Mouse (Mus musculus): ENCODE measurements at regions not wholly inside any gene's neighbourhood (a gene's known extent, or its start where the extent isn't known, plus 50 kb on each side); places are given as distances from the start of the nearest gene placed in this dataset.

- no peaks in the 10 kb centered on the region for H3K36me3 ChIP-seq (ENCODE audit: poor library complexity, severe bottlenecking)
- peaks cover 58% of the 10 kb centered on the region for H3K27me3 ChIP-seq
- H3K4me2 ChIP-seq: no peak overlapping the region
- no peak overlapping the region for H3K9ac ChIP-seq
- H3K27ac ChIP-seq: no peak overlapping the region
- no peak for ATAC-seq
- no peak overlapping the region for H3K4me3 ChIP-seq
- H3K9me3 ChIP-seq (replicated peaks): no peaks in the 10 kb centered on the region
- H3K4me1 ChIP-seq: peaks cover 13% of the 10 kb centered on the region
- WGBS: 67% methylated on average over 8 of the region's 8 CpGs
These were observed 351.2 kb downstream of the Bcor start for GRCm38 (mm10) chrX:11808911-11809310.

DNA sequence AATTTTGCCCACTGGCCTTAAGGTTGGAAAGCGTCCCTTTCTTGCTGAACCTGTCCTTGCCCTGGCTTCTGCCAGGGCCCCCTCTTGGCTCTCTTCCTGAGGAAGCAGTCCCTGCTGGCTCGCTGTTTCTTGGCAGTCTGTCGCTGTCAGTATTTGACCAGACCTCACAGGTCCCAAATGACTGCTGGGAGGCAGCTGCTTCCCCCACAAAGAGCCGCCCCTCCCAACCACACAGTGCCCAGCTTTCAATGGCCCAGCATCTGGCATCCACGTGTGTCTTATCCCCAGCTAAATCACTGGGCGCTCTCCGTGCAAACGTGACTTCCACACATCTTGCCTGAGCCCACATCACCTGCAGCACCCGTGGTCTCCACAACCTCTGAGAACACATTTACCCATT is 345.3 kb downstream of the Bcor start:
- Histone ChIP-seq H3K27ac (no peak overlapping the region), H3K4me2 (no peak overlapping the region)
- WGBS: 57% methylated on average over 9 of the region's 9 CpGs

GRCm38 (mm10) chrX:11815864-11816263 is 344.3 kb downstream of the Bcor start:
- no peak for ATAC-seq
- no peaks in the 10 kb centered on the region for H3K9me3 ChIP-seq (replicated peaks)

More for the DNA sequence above, 345.3 kb downstream of the Bcor start:
- no peak overlapping the region for H3K9ac ChIP-seq
- H3K4me3 ChIP-seq: no peak overlapping the region
- H3K36me3 ChIP-seq (ENCODE audit: poor library complexity, severe bottlenecking): no peaks in the 10 kb centered on the region
- ATAC-seq: peak; percentile 61; the same call in 1 of the 2 replicates
- no peaks in the 10 kb centered on the region for H3K9me3 ChIP-seq (replicated peaks)
- no peaks in the 10 kb centered on the region for H3K4me1 ChIP-seq
- peaks cover 12% of the 10 kb centered on the region for H3K27me3 ChIP-seq

GRCm38 (mm10) chrX:11818634-11819033 is 341.5 kb downstream of the Bcor start:
- no peak overlapping the region for H3K9ac ChIP-seq
- H3K4me3 ChIP-seq: no peak overlapping the region
- peaks cover 5% of the 10 kb centered on the region for H3K27me3 ChIP-seq
- ATAC-seq: no peak
- H3K9me3 ChIP-seq (replicated peaks): no peaks in the 10 kb centered on the region
- H3K4me1 ChIP-seq: peaks cover 14% of the 10 kb centered on the region
- 96% methylated on average over 3 of the region's 3 CpGs for WGBS
- H3K27ac ChIP-seq: no peak overlapping the region
- H3K4me2 ChIP-seq: no peak overlapping the region
- no peaks in the 10 kb centered on the region for H3K36me3 ChIP-seq (ENCODE audit: poor library complexity, severe bottlenecking)

More at GRCm38 (mm10) chrX:11815864-11816263, 344.3 kb downstream of the Bcor start:
- Histone ChIP-seq H3K9ac (no peak overlapping the region), H3K27me3 (peaks cover 2% of the 10 kb centered on the region; the same call in 1 of the 2 replicates), H3K4me1 (no peaks in the 10 kb centered on the region), H3K4me2 (no peak overlapping the region), H3K36me3 (ENCODE audit: poor library complexity, severe bottlenecking) (no peaks in the 10 kb centered on the region), H3K27ac (no peak overlapping the region), H3K4me3 (no peak overlapping the region)
- WGBS: 89% methylated on average over 4 of the region's 4 CpGs

- Histone ChIP-seq H3K27ac (no peak overlapping the region), H3K9me3 (replicated peaks) (no peaks in the 10 kb centered on the region), H3K27me3 (peaks cover 5% of the 10 kb centered on the region), H3K4me2 (no peak overlapping the region), H3K4me1 (peaks cover 14% of the 10 kb centered on the region), H3K36me3 (ENCODE audit: poor library complexity, severe bottlenecking) (no peaks in the 10 kb centered on the region), H3K4me3 (no peak overlapping the region), H3K9ac (no peak overlapping the region)
- 60% methylated on average over 2 of the region's 2 CpGs for WGBS
- ATAC-seq: no peak
These were observed 339.0 kb downstream of the Bcor start for GRCm38 (mm10) chrX:11821165-11821564.

- H3K4me2 ChIP-seq: no peak overlapping the region
- peaks cover 5% of the 10 kb centered on the region for H3K27me3 ChIP-seq
- no peak overlapping the region for H3K9ac ChIP-seq
- 26% methylated on average over 16 of the region's 16 CpGs for WGBS
- peaks cover 23% of the 10 kb centered on the region for H3K4me1 ChIP-seq
- H3K27ac ChIP-seq: peak overlapping the region; percentile 31; the same call in 1 of the 2 replicates
- no peaks in the 10 kb centered on the region for H3K36me3 ChIP-seq (ENCODE audit: poor library complexity, severe bottlenecking)
- peak; percentile 89 for ATAC-seq
- H3K4me3 ChIP-seq: no peak overlapping the region
- no peaks in the 10 kb centered on the region for H3K9me3 ChIP-seq (replicated peaks)
These were observed 338.0 kb downstream of the Bcor start for GRCm38 (mm10) chrX:11821880-11822768.

DNA sequence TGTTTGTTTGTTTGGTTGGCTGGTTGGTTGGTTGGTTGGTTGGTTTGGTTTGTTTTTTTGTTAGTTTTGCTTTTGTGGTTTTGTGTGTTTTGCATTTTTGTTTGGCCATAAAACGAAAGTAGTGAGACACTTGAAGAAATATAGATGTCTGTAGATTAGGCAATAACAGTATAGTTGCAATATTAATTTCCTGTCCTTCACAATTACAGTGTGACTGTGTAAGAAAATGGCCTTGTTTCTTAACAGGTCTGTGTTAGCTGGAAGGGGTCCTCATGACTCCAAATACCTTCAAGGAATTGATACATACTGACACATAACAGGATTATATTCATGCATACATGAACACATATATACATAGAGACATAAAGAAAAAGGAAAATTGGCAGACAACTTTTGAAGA is 334.2 kb downstream of the Bcor start:
- Histone ChIP-seq H3K36me3 (ENCODE audit: poor library complexity, severe bottlenecking) (no peaks in the 10 kb centered on the region), H3K27ac (no peak overlapping the region), H3K27me3 (peaks cover 5% of the 10 kb centered on the region), H3K9me3 (replicated peaks) (no peaks in the 10 kb centered on the region), H3K4me1 (peaks cover 27% of the 10 kb centered on the region), H3K9ac (no peak overlapping the region), H3K4me2 (no peak overlapping the region), H3K4me3 (no peak overlapping the region)
- ATAC-seq: no peak
- 88% methylated on average over 1 of the region's 1 CpGs for WGBS

GRCm38 (mm10) chrX:11826737-11827408 is 333.3 kb downstream of the Bcor start:
- ATAC-seq: peak; percentile 81
- no peaks in the 10 kb centered on the region for H3K36me3 ChIP-seq (ENCODE audit: poor library complexity, severe bottlenecking)
- H3K4me3 ChIP-seq: no peak overlapping the region
- peak overlapping the region; percentile 63 for H3K27ac ChIP-seq
- peak overlapping the region; percentile 42 for H3K4me2 ChIP-seq
- WGBS: 16% methylated on average over 20 of the region's 20 CpGs
- peaks cover 5% of the 10 kb centered on the region for H3K27me3 ChIP-seq
- H3K9me3 ChIP-seq (replicated peaks): no peaks in the 10 kb centered on the region
- no peak overlapping the region for H3K9ac ChIP-seq
- H3K4me1 ChIP-seq: peaks cover 23% of the 10 kb centered on the region

GRCm38 (mm10) chrX:11829411-11830002 is 330.6 kb downstream of the Bcor start:
- peaks cover 13% of the 10 kb centered on the region; the same call in 1 of the 2 replicates for H3K4me1 ChIP-seq
- ATAC-seq: no peak
- no peaks in the 10 kb centered on the region for H3K36me3 ChIP-seq (ENCODE audit: poor library complexity, severe bottlenecking)
- no peak overlapping the region for H3K9ac ChIP-seq
- 73% methylated on average over 12 of the region's 12 CpGs for WGBS
- H3K27me3 ChIP-seq: no peaks in the 10 kb centered on the region
- H3K27ac ChIP-seq: no peak overlapping the region
- no peak overlapping the region for H3K4me3 ChIP-seq
- H3K4me2 ChIP-seq: no peak overlapping the region
- H3K9me3 ChIP-seq (replicated peaks): no peaks in the 10 kb centered on the region

DNA sequence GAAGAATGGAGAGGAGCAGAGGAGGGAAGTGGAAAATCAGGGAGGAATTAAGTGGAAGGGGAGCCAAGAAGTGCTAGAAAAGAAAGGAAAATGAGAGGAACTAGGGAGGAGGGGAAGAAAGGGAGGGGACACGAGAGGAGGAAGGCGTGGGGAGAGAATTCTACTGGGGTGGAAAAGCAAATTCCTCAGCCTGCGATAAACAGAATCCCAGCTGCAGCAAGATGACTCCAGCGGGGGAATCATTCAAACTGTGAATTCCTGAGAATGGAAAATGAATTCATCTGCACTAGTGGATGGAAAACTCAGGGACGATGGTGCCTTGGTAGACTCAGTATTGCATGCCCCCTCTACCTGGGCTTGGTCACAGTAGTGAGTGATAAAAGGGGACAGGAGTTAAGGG is 322.6 kb downstream of the Bcor start:
- no peak for ATAC-seq
- 70% methylated on average over 5 of the region's 5 CpGs for WGBS
- H3K9me3 ChIP-seq (replicated peaks): no peaks in the 10 kb centered on the region
- H3K36me3 ChIP-seq (ENCODE audit: poor library complexity, severe bottlenecking): no peaks in the 10 kb centered on the region
- no peak overlapping the region for H3K4me3 ChIP-seq
- no peaks in the 10 kb centered on the region for H3K27me3 ChIP-seq
- no peak overlapping the region for H3K27ac ChIP-seq
- H3K9ac ChIP-seq: no peak overlapping the region
- no peak overlapping the region for H3K4me2 ChIP-seq
- H3K4me1 ChIP-seq: peaks cover 6% of the 10 kb centered on the region; the same call in 1 of the 2 replicates

GRCm38 (mm10) chrX:11839665-11840245 is 320.4 kb downstream of the Bcor start:
- H3K4me3 ChIP-seq: no peak overlapping the region
- H3K9ac ChIP-seq: no peak overlapping the region
- no peaks in the 10 kb centered on the region for H3K36me3 ChIP-seq (ENCODE audit: poor library complexity, severe bottlenecking)
- H3K9me3 ChIP-seq (replicated peaks): no peaks in the 10 kb centered on the region
- H3K4me2 ChIP-seq: no peak overlapping the region
- no peak for ATAC-seq
- H3K4me1 ChIP-seq: peaks cover 6% of the 10 kb centered on the region; the same call in 1 of the 2 replicates
- WGBS: 63% methylated on average over 12 of the region's 12 CpGs
- H3K27me3 ChIP-seq: no peaks in the 10 kb centered on the region
- no peak overlapping the region for H3K27ac ChIP-seq

Measured in forebrain, embryonic 13.5 days (tissue).